Mouse (Mus musculus) midbrain, postnatal 0 days (tissue): ENCODE data around the gene Aurkb. TPM values are rescaled to one million over a fixed set of nuclear protein-coding genes. Genes with fewer than 3 reads are reported as not detected.

Experiments
- ATAC-seq: fragments of 200-750 bp; cut with Nextera tagmentation; 2 replicates; pipeline ENCODE4 v1.8.0; 2017; ENCODE audit warnings: moderate number of reproducible peaks, mild to moderate bottlenecking, moderate TSS enrichment, moderate library complexity; ENCODE audit not compliant: low FRiP score
- DNase-seq: peaks from one replicate; pipeline ENCODE4 v3.0.0-alpha.2; 2015; ENCODE audit warnings: low spot score
- H3K27ac ChIP-seq: fragments of 300-500 bp; sonication (generic); 2 replicates; pipeline ENCODE4 v1.5.1; 2014; ENCODE audit warnings: low read depth, mild to moderate bottlenecking, low read length, mixed read lengths
- H3K27me3 ChIP-seq: fragments of 300-500 bp; sonication (generic); 2 replicates; pipeline ENCODE4 v1.6.1; 2014; ENCODE audit warnings: low read length, control low read depth, mixed read lengths; ENCODE audit not compliant: insufficient read depth
- H3K36me3 ChIP-seq: fragments of 300-500 bp; sonication (generic); 2 replicates; pipeline ENCODE4 v1.6.1; 2014; ENCODE audit warnings: low read length, control low read depth, mixed read lengths; ENCODE audit not compliant: insufficient read depth
- H3K4me1 ChIP-seq: fragments of 300-500 bp; sonication (generic); 2 replicates; pipeline ENCODE4 v1.6.1; 2014; ENCODE audit warnings: mild to moderate bottlenecking, control low read depth, antibody characterized with exemption, low read length, mixed read lengths; ENCODE audit not compliant: insufficient read depth
- H3K4me2 ChIP-seq: fragments of 300-500 bp; sonication (generic); 2 replicates; pipeline ENCODE4 v1.6.1; 2014; ENCODE audit warnings: low read depth, mild to moderate bottlenecking, low read length, mixed read lengths; ENCODE audit not compliant: poor library complexity, severe bottlenecking
- H3K4me3 ChIP-seq: fragments of 300-500 bp; sonication (generic); 2 replicates; pipeline ENCODE4 v1.5.1; 2014; ENCODE audit warnings: low read depth, mild to moderate bottlenecking, low read length, moderate library complexity
- H3K9ac ChIP-seq: fragments of 300-500 bp; sonication (generic); replicated peaks from 2 replicates; pipeline ENCODE4 v1.6.1; 2014; ENCODE audit warnings: mild to moderate bottlenecking, low read length, moderate library complexity, mixed read lengths; ENCODE audit not compliant: poor library complexity, severe bottlenecking
- H3K9me3 ChIP-seq: fragments of 300-500 bp; sonication (generic); 2 replicates; pipeline ENCODE4 v1.6.1; 2016; ENCODE audit warnings: low read length, control low read depth
- CTCF ChIP-seq: IDR thresholded peaks from 2 replicates; pipeline ENCODE4 v1.5.1; 2016; ENCODE audit warnings: antibody characterized with exemption, mild to moderate bottlenecking
- WGBS: fragments of 180-500 bp; shearing (Covaris S2); extraction: QIAGEN DNeasy Blood & Tissue Kit; methylation state at CpG from one replicate; pipeline ENCODE4 v1.1.7; 2014; 5-methylcytosine and 5-hydroxymethylcytosine counted together
- polyA plus RNA-seq: library from polyadenylated mRNA; unstranded; fragments of >200 nt; fragmentation: Nextera tagmentation; extraction: Ambion mirVana; gene quantifications from 2 replicates; pipeline ENCODE4 v1.2.1, GENCODE M21; 2015
- total RNA-seq: library from RNA; depleted of rRNA; stranded (reverse); fragments of >200 nt; gene quantifications from 2 replicates; pipeline ENCODE4 v1.2.3, GENCODE M21; 2014

The Aurkb gene
- total and polyA plus RNA-seq, 2 experiments from 2014 or later: 6.9 TPM

DNA sequence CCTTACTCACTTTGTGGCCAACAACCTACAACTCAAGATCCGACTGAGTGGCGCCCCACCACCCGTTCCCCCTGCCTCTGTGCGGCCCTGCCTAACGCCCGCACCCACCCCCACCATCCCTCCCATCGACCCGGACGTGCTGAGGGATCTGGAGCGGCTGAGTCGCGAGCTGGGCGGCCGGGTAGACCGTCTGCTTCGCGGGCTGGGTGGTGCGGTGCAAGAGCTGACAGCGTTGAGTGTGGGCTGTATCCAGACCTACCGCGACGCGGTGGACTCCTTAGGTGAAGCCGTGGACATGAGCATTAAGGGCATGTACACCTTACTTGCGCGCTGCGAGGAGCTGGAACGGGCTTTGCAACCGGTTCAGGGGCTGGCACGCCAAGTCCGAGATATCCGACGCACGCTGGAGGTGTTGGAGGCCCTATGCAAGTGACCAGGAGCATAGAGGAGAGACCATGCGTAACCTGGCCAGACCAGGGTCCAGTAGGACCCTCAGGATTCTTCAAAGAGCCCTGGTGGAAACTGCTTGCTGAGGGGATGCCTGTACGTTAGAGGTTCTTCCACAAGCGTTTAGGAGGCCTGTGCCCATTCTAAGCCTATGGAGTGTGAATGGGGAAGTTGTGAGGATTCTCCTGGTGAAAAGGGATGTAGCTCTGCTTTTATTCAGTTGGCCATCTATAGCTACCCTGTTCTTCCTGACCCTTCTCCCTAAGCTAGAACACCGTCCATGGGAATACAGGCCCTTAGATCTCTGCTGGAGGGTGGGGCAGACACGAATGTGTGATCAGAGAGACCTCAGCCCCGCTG lies 15.2 kb downstream of the Aurkb start:
- no peak for DNase-seq

DNA sequence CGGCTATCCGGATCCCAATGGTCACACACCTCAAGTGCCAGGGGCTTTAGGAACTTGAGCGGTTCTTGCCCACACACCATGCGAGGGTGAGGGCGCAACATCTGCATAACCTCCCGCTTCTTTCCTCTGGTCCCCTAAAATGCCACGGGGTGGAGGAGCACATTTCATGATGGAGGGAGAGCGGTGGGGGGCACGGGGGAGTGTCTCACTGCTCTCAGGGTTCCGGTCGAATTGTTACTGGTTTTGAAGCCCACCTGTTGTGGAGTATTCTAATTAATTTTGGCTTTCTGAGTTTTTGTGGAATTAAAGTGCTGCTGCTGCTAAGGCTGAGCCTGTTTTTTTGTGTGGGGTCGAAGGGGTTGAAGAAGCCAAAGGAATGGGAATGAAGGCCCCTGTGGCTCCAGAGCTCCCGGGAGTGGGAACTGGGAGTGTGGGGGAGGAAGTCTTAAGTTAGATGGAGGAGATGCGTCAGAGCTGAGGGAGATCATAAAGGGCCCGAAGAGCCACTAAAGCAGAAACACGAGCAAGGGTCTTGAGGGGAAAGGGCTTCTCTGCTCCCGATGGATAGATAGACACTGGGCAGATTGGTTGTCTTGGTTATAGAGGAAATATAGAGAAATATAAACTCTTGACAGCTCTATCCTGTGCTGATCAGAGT lies 15.9 kb downstream of the Aurkb start:
- H3K9ac ChIP-seq: peak overlapping the region; percentile 85
- peaks cover 10% of the 10 kb centered on the region for H3K4me1 ChIP-seq
- DNase-seq (no peak), ATAC-seq (no peak)
- no peaks in the 10 kb centered on the region for H3K9me3 ChIP-seq
- TF ChIP-seq CTCF: no peak
- 8% methylated on average over 17 of the region's 17 CpGs for WGBS
- peak overlapping the region; percentile 90 for H3K4me3 ChIP-seq
- H3K36me3 ChIP-seq: no peaks in the 10 kb centered on the region
- H3K27me3 ChIP-seq: no peaks in the 10 kb centered on the region
- peak overlapping the region; percentile 92; the same call in 1 of the 2 replicates for H3K27ac ChIP-seq
- H3K4me2 ChIP-seq: peak overlapping the region; percentile 86

More for the DNA sequence above, 15.2 kb downstream of the Aurkb start:
- H3K27me3 ChIP-seq: no peaks in the 10 kb centered on the region
- H3K9ac ChIP-seq: peak overlapping the region; percentile 85
- no peaks in the 10 kb centered on the region for H3K36me3 ChIP-seq
- peaks cover 10% of the 10 kb centered on the region for H3K4me1 ChIP-seq
- no peaks in the 10 kb centered on the region for H3K9me3 ChIP-seq
- under 1% methylated on average over 40 of the region's 40 CpGs for WGBS
- H3K4me3 ChIP-seq: peak overlapping the region; percentile 90
- TF ChIP-seq CTCF: no peak
- peak overlapping the region; percentile 86 for H3K4me2 ChIP-seq
- no peak for ATAC-seq
- peak overlapping the region; percentile 92 for H3K27ac ChIP-seq

DNA sequence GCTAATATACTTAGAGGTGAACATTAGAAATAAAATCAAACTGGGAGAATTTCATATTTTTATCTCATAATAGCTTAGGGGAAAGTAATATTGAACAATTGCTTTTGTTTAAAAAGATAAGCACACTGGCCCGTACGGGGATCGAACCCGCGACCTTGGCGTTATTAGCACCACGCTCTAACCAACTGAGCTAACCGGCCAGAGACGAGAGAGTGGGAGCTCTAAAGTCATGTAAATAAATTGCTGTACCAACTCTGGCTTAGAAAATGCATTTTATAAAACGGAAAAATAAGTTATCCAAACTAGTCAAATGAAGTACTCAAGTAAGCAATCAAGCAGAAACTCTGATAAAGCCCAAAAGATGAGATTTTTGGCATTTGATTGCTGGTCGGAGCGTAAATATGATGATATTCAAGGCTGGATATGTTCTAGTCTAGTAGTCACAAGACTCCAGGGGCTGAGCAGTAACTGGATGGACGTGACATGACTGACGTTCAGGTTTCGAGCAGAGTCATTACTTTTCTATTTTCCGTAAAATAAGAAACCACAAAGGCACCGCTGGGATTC lies 16.8 kb downstream of the Aurkb start:
- H3K4me1 ChIP-seq: peaks cover 13% of the 10 kb centered on the region

DNA sequence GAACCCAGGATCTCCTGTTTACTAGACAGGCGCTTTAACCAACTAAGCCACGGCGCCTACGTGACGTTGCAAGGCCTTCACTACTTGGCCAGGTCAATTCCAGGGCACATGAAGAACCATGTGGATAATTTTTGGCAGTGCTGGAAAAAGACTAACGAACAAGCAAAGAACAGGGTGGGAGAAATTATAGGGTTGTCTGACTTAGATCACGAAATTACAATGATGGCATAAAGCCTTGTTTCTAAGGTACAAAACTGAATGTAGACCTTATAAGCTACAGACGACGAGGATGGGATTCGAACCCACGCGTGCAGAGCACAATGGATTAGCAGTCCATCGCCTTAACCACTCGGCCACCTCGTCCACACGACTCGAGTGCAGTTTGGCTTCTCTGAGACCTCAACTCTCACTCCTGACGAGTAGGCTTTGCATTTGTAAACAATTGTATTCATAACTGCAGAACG lies 17.3 kb downstream of the Aurkb start:
- TF ChIP-seq CTCF: no peak
- peak overlapping the region; percentile 64; the same call in 1 of the 2 replicates for H3K27ac ChIP-seq
- no peak overlapping the region for H3K9ac ChIP-seq
- peaks cover 13% of the 10 kb centered on the region for H3K4me1 ChIP-seq
- no peaks in the 10 kb centered on the region for H3K9me3 ChIP-seq
- ATAC-seq: no peak
- no peaks in the 10 kb centered on the region for H3K36me3 ChIP-seq
- H3K4me3 ChIP-seq: peak overlapping the region; percentile 90
- peak; percentile 95 for DNase-seq
- H3K27me3 ChIP-seq: no peaks in the 10 kb centered on the region
- WGBS: under 1% methylated on average over 19 of the region's 19 CpGs
- H3K4me2 ChIP-seq: peak overlapping the region; percentile 86

More for the DNA sequence above, 16.8 kb downstream of the Aurkb start:
- Histone ChIP-seq H3K9me3 (no peaks in the 10 kb centered on the region), H3K36me3 (no peaks in the 10 kb centered on the region), H3K9ac (no peak overlapping the region), H3K4me3 (peak overlapping the region; percentile 90), H3K4me2 (peak overlapping the region; percentile 86), H3K27ac (peak overlapping the region; percentile 64; the same call in 1 of the 2 replicates), H3K27me3 (no peaks in the 10 kb centered on the region)
- DNase-seq (peak; percentile 76), ATAC-seq (no peak)
- no peak for TF ChIP-seq CTCF
- under 1% methylated on average over 17 of the region's 17 CpGs for WGBS

GRCm38 (mm10) chr11:69063413-69064201 lies 18.2 kb downstream of the Aurkb start:
- H3K36me3 ChIP-seq: no peaks in the 10 kb centered on the region
- ATAC-seq (0 out of 2 replicates have a peak, but pooled peaks have one; percentile 51), DNase-seq (peak; percentile 65)
- H3K27me3 ChIP-seq: no peaks in the 10 kb centered on the region
- TF ChIP-seq CTCF: no peak
- H3K4me2 ChIP-seq: peak overlapping the region; percentile 86
- H3K9me3 ChIP-seq: no peaks in the 10 kb centered on the region
- peaks cover 13% of the 10 kb centered on the region for H3K4me1 ChIP-seq
- under 1% methylated on average over 31 of the region's 31 CpGs for WGBS
- H3K4me3 ChIP-seq: peak overlapping the region; percentile 90
- H3K9ac ChIP-seq: peak overlapping the region; percentile 58
- peak overlapping the region; percentile 64; the same call in 1 of the 2 replicates for H3K27ac ChIP-seq
